Mouse (Mus musculus): Measurements from ENCODE around the gene Tmprss9. TPM values are rescaled to one million over a fixed set of nuclear protein-coding genes. Genes with fewer than 3 reads are reported as not detected.

The Tmprss9 gene
- polyA plus RNA-seq, 1 experiment from 2014 or later: 0.05 TPM

MicroRNA genes within 50 kb of the gene (microRNA counts, 519-probe panel; counts per million panel counts)
- not detected for microRNA mmu-miR-1982

Small RNA genes within 50 kb of the gene (microRNA-seq; reads per million reads assigned to microRNA genes)
- gene Mir1982 (ENCODE audit: borderline number of aligned reads): 2.2 reads per million, percentile 8 among the genes with 10 or more reads in this experiment

Other genes starting within 250 kb of the Tmprss9 start
- 172 and 190 TPM in 2 replicates for gene Csnk1g2, start 249.0 kb upstream of the Tmprss9 start, polyA plus RNA-seq (2015; fragmentation: Nextera tagmentation; extraction: Ambion mirVana)
- gene Btbd2, start 214.8 kb upstream of the Tmprss9 start, polyA plus RNA-seq (2015; fragmentation: Nextera tagmentation; extraction: Ambion mirVana): 82.2 and 82.7 TPM in 2 replicates
- gene Mknk2, start 193.7 kb upstream of the Tmprss9 start, polyA plus RNA-seq (2015; fragmentation: Nextera tagmentation; extraction: Ambion mirVana): 99.0 and 105 TPM in 2 replicates
- gene Mob3a, start 169.9 kb upstream of the Tmprss9 start, polyA plus RNA-seq (2015; fragmentation: Nextera tagmentation; extraction: Ambion mirVana): 48.2 and 51.8 TPM in 2 replicates
- 27.0 and 28.0 TPM in 2 replicates for gene Izumo4, start 169.7 kb upstream of the Tmprss9 start, polyA plus RNA-seq (2015; fragmentation: Nextera tagmentation; extraction: Ambion mirVana)
- 75.2 and 76.1 TPM in 2 replicates for gene Ap3d1, start 129.6 kb upstream of the Tmprss9 start, polyA plus RNA-seq (2015; fragmentation: Nextera tagmentation; extraction: Ambion mirVana)
- gene Dot1l, start 116.6 kb upstream of the Tmprss9 start, polyA plus RNA-seq (2015; fragmentation: Nextera tagmentation; extraction: Ambion mirVana): 17.1 and 21.7 TPM in 2 replicates
- gene Sf3a2, start 73.7 kb upstream of the Tmprss9 start, polyA plus RNA-seq (2015; fragmentation: Nextera tagmentation; extraction: Ambion mirVana): 68.1 and 79.7 TPM in 2 replicates
- gene Plekhj1, start 73.2 kb upstream of the Tmprss9 start, polyA plus RNA-seq (2015; fragmentation: Nextera tagmentation; extraction: Ambion mirVana): 121 and 125 TPM in 2 replicates
- gene Amh, start 66.6 kb upstream of the Tmprss9 start, polyA plus RNA-seq (2015; fragmentation: Nextera tagmentation; extraction: Ambion mirVana): 0.09 TPM in 1 of 2 replicates, not detected in the other
- 10.0 and 13.8 TPM in 2 replicates for gene Jsrp1, start 58.4 kb upstream of the Tmprss9 start, polyA plus RNA-seq (2015; fragmentation: Nextera tagmentation; extraction: Ambion mirVana)
- 1,751 and 1,885 TPM in 2 replicates for gene Oaz1, start 45.2 kb upstream of the Tmprss9 start, polyA plus RNA-seq (2015; fragmentation: Nextera tagmentation; extraction: Ambion mirVana)
- 2.2 and 2.5 TPM in 2 replicates for gene Lingo3, start 27.8 kb upstream of the Tmprss9 start, polyA plus RNA-seq (2015; fragmentation: Nextera tagmentation; extraction: Ambion mirVana)
- 252 and 265 TPM in 2 replicates for gene Lsm7, start 16.6 kb upstream of the Tmprss9 start, polyA plus RNA-seq (2015; fragmentation: Nextera tagmentation; extraction: Ambion mirVana)
- 51.3 and 60.7 TPM in 2 replicates for gene Sppl2b, start 16.6 kb upstream of the Tmprss9 start, polyA plus RNA-seq (2015; fragmentation: Nextera tagmentation; extraction: Ambion mirVana)
- gene Timm13, start 29.1 kb downstream of the Tmprss9 start, polyA plus RNA-seq (2015; fragmentation: Nextera tagmentation; extraction: Ambion mirVana): 337 and 339 TPM in 2 replicates
- gene Lmnb2, start 46.4 kb downstream of the Tmprss9 start, polyA plus RNA-seq (2015; fragmentation: Nextera tagmentation; extraction: Ambion mirVana): 56.7 and 60.1 TPM in 2 replicates
- gene Gadd45b, start 58.2 kb downstream of the Tmprss9 start, polyA plus RNA-seq (2015; fragmentation: Nextera tagmentation; extraction: Ambion mirVana): 43.7 and 46.6 TPM in 2 replicates
- gene Gng7, start 143.1 kb downstream of the Tmprss9 start, polyA plus RNA-seq (2015; fragmentation: Nextera tagmentation; extraction: Ambion mirVana): 11.2 and 12.3 TPM in 2 replicates
- 1.4 and 1.9 TPM in 2 replicates for gene Diras1, start 153.8 kb downstream of the Tmprss9 start, polyA plus RNA-seq (2015; fragmentation: Nextera tagmentation; extraction: Ambion mirVana)
- 21.7 and 22.7 TPM in 2 replicates for gene Slc39a3, start 165.6 kb downstream of the Tmprss9 start, polyA plus RNA-seq (2015; fragmentation: Nextera tagmentation; extraction: Ambion mirVana)
- gene Sgta, start 188.3 kb downstream of the Tmprss9 start, polyA plus RNA-seq (2015; fragmentation: Nextera tagmentation; extraction: Ambion mirVana): 199 and 216 TPM in 2 replicates
- 81.3 and 87.7 TPM in 2 replicates for gene Thop1, start 198.2 kb downstream of the Tmprss9 start, polyA plus RNA-seq (2015; fragmentation: Nextera tagmentation; extraction: Ambion mirVana)
- 0.89 and 0.92 TPM in 2 replicates for gene Creb3l3, start 227.0 kb downstream of the Tmprss9 start, polyA plus RNA-seq (2015; fragmentation: Nextera tagmentation; extraction: Ambion mirVana)
- 189 and 197 TPM in 2 replicates for gene Map2k2, start 234.1 kb downstream of the Tmprss9 start, polyA plus RNA-seq (2015; fragmentation: Nextera tagmentation; extraction: Ambion mirVana)